Mouse (Mus musculus): ENCODE measurements around the gene Gm17662.

GRCm38 (mm10) chr4:104905049-104905448, 47.9 kb downstream of the Gm17662 start:
- TF ChIP-seq CTCF (IDR thresholded peaks at IDR 0.05; ENCODE audit: borderline replicate concordance, control insufficient read depth, extremely low read depth, insufficient read depth, low read length, poor library complexity) (no peak), POLR2A (IDR thresholded peaks at IDR 0.05; ENCODE audit: control insufficient read depth, extremely low read depth, insufficient read depth, low read length, poor library complexity) (no peak)

Data from thymus, adult 2 months (tissue).